Mouse (Mus musculus) G1E (cell line): ENCODE measurements around the gene Map6.

Experiments used
- CTCF ChIP-seq: IDR thresholded peaks from 2 replicates; pipeline ENCODE4 v1.5.1; 2012; ENCODE audit warnings: low read depth, low read length, inconsistent platforms, mixed read lengths
- GATA1 ChIP-seq: IDR thresholded peaks from 2 replicates; pipeline ENCODE4 v1.6.1; 2012; ENCODE audit warnings: borderline replicate concordance, low read length, inconsistent platforms, mixed read lengths
- TAL1 ChIP-seq: conservative IDR thresholded peaks from 2 replicates; pipeline ENCODE4 v1.6.1; 2012; ENCODE audit warnings: low read depth, low read length, inconsistent platforms, mixed read lengths

DNA sequence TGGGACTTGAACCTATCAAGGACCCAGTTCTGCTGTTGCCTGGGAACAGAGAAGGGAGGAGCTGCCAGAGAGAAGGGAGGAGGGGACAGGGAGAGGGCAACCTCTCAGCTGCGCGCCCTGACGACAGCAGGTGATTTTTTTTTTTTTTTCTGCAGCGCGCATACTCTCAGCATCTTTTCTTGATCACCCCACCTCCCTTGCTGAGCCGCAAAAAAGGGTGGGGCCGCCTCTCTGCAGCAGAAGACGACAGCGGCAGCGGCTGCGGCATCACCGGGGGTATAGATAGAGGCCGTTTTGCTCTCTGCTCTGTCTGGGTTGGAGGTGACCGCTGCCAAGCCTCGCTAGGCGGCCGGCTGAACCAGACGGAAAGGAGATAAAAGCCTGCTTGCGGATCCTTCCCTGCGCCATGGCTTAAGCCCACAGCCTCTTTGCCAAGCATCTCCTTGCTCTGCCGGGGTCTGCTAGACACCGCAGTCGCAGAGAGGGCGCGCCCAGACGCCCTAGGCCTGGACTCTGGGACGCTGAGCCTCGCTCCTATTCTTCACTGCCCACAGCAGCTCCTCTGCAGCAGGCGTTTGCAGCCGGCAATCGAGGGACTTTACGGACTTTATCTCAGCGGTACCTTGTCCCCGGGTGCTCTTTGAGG lies at the start of gene Map6:
- TF ChIP-seq CTCF (no peak), GATA1 (no peak), TAL1 (no peak)
